Mouse (Mus musculus) heart, embryonic 12.5 days (tissue): ENCODE data around the gene Rnf111. TPM values are rescaled to one million over a fixed set of nuclear protein-coding genes. Genes with fewer than 3 reads are reported as not detected.
A peak's percentile ranks its signal among the peaks of the same experiment; 100 is the strongest.

Experiments
- ATAC-seq: fragments of 200-750 bp; cut with Nextera tagmentation; 2 replicates; pipeline ENCODE4 v1.8.0; 2017; ENCODE audit warnings: moderate TSS enrichment, moderate library complexity; ENCODE audit not compliant: insufficient number of reproducible peaks, low FRiP score
- H3K27ac ChIP-seq: fragments of 300-500 bp; sonication (generic); 2 replicates; pipeline ENCODE4 v1.5.1; 2016; ENCODE audit warnings: mild to moderate bottlenecking, moderate library complexity; ENCODE audit not compliant: poor library complexity, severe bottlenecking
- H3K27me3 ChIP-seq: fragments of 300-500 bp; sonication (generic); replicated peaks from 2 replicates; pipeline ENCODE4 v1.6.1; 2016; ENCODE audit warnings: mild to moderate bottlenecking, moderate library complexity
- H3K36me3 ChIP-seq: fragments of 300-500 bp; sonication (generic); 2 replicates; pipeline ENCODE4 v1.6.1; 2016; ENCODE audit warnings: mild to moderate bottlenecking, moderate library complexity
- H3K4me1 ChIP-seq: fragments of 300-500 bp; sonication (generic); replicated peaks from 2 replicates; pipeline ENCODE4 v1.6.1; 2016; ENCODE audit warnings: mild to moderate bottlenecking
- H3K4me2 ChIP-seq: fragments of 300-500 bp; sonication (generic); 2 replicates; pipeline ENCODE4 v1.6.1; 2016; ENCODE audit warnings: mild to moderate bottlenecking, moderate library complexity
- H3K4me3 ChIP-seq: fragments of 300-500 bp; sonication (generic); 2 replicates; pipeline ENCODE4 v1.5.1; 2016; ENCODE audit warnings: mild to moderate bottlenecking
- H3K9ac ChIP-seq: fragments of 300-500 bp; sonication (generic); 2 replicates; pipeline ENCODE4 v1.6.1; 2016; ENCODE audit warnings: mild to moderate bottlenecking, moderate library complexity
- H3K9me3 ChIP-seq: fragments of 300-500 bp; sonication (generic); replicated peaks from 2 replicates; pipeline ENCODE4 v1.6.1; 2016; ENCODE audit warnings: mild to moderate bottlenecking, moderate library complexity
- WGBS: fragments of 180-500 bp; shearing (Covaris S2); methylation state at CpG from one replicate; pipeline ENCODE4 v1.1.7; 2016; 5-methylcytosine and 5-hydroxymethylcytosine counted together
- microRNA-seq: library from miRNA; unstranded; fragments of <30 nt; microRNA quantifications from one replicate; pipeline ENCODE4, GENCODE M21; 2017
- polyA plus RNA-seq: library from polyadenylated mRNA; unstranded; fragments of >200 nt; fragmentation: Nextera tagmentation; extraction: Ambion mirVana; gene quantifications from 2 replicates; pipeline ENCODE4 v1.2.1, GENCODE M21; 2016

Gene Rnf111
- polyA plus RNA-seq, 1 experiment from 2014 or later, result 28.0 TPM

- ATAC-seq, result no peak
- H3K27me3 ChIP-seq, result no peaks in the 10 kb centered on the region
- no peaks in the 10 kb centered on the region for H3K4me1 ChIP-seq
- H3K9ac ChIP-seq, result no peak overlapping the region
- H3K27ac ChIP-seq, result no peak overlapping the region
- no peak overlapping the region for H3K4me3 ChIP-seq
- H3K9me3 ChIP-seq, result no peaks in the 10 kb centered on the region
- H3K4me2 ChIP-seq, result no peak overlapping the region
- 84% methylated on average over 7 of the region's 7 CpGs for WGBS
- peaks cover 70% of the 10 kb centered on the region for H3K36me3 ChIP-seq
Observed at GRCm38 (mm10) chr9:70379502-70380467, 123.7 kb downstream of the Rnf111 start.

Small RNA genes within 50 kb of the gene (microRNA-seq; reads per million reads assigned to microRNA genes)
- gene Mir5626, result 8.0 reads per million, percentile 21 among the genes with 10 or more reads in this experiment

Other genes starting within 250 kb of the Rnf111 start
- 152 and 156 TPM in 2 replicates for gene Ccnb2, start 82.2 kb downstream of the Rnf111 start, polyA plus RNA-seq
- gene Sltm, start 39.0 kb upstream of the Rnf111 start, polyA plus RNA-seq, result 38.7 and 42.8 TPM in 2 replicates
- gene Gm10642, start 152.5 kb upstream of the Rnf111 start, polyA plus RNA-seq, result 0.36 and 0.54 TPM in 2 replicates
- 14.7 and 16.1 TPM in 2 replicates for gene Mindy2, start 153.4 kb upstream of the Rnf111 start, polyA plus RNA-seq
- 106 and 107 TPM in 2 replicates for gene Adam10, start 175.3 kb upstream of the Rnf111 start, polyA plus RNA-seq